Mouse (Mus musculus) natural killer cell, adult 2 months (primary cell): ENCODE measurements around the gene Pax3.

Experiments
- DNase-seq, 2 experiments: peaks; one replicate each; pipeline ENCODE4 v3.0.0; 2022; ENCODE audit warnings: low spot score in 2 of 2

Pax3 gene

DNA sequence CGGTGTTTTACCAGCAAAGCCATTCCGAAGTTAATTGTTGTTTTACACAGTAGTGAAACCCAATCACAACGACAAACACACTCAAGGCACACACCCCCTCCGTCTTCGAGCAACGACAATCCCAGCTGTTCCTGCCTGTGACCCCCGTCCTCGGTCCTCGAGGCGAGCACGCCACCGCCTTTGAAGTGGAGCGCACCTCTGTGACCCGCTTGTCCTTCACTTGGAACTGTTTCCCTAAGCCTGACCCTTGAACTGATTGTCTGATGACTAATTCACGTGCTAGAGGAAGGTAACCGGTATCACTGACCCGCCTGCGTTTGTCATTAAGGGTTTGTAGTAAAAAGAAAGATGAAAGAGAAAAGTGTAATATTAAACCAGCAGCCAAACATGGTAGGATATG, 115.2 kb downstream of the Pax3 start:
- DNase-seq, result no peak

DNA sequence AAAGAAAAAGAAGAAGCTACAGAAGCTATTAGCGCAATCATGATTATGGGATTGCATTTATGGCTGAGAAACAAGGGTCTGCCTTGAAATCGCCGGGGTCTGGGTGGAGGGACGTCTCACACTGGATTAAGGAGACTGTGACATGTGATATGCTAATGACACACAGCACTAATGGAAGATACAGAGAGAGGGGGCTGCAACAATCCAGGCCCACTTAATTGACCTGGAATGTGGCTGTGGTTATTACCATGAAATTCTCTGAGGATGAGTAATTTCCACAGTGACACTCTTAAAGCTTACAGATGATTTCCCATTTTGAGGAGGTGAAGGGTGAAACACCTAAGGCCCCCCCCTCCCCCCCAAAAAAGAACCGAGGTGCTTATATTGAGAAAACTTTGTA, 136.1 kb downstream of the Pax3 start:
- no peak for DNase-seq

DNA sequence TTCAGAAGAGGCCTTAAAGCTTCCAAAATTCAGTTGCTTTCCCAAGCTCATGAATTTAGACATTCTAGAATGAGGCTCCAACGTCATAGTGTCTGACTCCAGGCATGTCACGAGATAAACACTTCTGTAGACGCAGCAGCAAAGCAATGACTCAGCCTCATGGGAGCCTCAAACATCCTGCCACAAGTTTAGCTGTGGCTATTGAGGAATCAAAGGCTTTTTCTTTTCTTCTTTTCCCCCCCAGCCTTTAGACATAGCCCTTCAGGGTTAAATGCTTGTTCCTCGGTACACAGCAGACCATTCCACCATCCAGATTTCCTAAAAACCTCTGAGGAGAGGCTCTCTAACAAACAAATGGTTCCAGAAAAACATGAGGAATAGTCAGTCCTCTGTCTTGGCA, 139.0 kb downstream of the Pax3 start:
- DNase-seq, result no peak

DNA sequence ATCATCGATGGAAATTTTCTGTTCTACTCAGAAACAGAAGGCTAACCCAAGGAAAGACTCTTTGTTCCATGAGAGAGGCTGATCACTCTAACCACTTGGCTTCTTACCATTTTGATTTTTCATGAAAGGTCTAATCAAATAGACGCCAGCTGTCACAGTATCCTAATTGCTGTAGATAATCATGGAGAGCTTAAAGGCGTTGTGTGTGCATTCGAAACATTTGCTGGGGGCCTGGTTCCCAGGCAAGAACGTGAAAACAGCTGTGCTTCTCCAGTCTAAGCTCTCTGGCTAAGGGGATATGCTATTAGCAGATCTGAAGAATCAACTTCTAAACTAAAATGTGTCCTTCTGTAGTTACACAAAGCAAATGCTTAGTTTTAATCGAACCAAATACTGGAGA, 143.3 kb downstream of the Pax3 start:
- DNase-seq, result no peak
